Mouse (Mus musculus): ENCODE data around the gene Tspan31.

- TF ChIP-seq CTCF (IDR thresholded peaks at IDR 0.05), result no peak
- no peak for TF ChIP-seq EP300 (IDR thresholded peaks at IDR 0.05)
Observed at GRCm38 (mm10) chr10:127047954-127048353, 22.1 kb downstream of the Tspan31 start, which contains the start of gene Cyp27b1.
